In genomic region chr5:87175780-87176179, GRCm38 (mm10) we compare ENCODE assay signal across 7 mouse cellular contexts. TPM values are rescaled to one million over a fixed set of nuclear protein-coding genes. Genes with fewer than 3 reads are reported as not detected.
"Had no signal": no experiment of that assay in that cellular context is flagged by ENCODE, and none has a peak within 500 bp of the region (broad histone marks: within the 10 kb centered on the region; RNA-seq: fewer than 3 reads in every experiment).

No protein-coding gene starts in this region.

RNA-seq across cellular contexts. Expression of gene Ugt2b5, which starts 35.7 kb away (rescaled TPM):
- polyA plus RNA-seq: neural tube, embryonic 13.5 days; neural tube, embryonic 14.5 days; neural tube, embryonic 15.5 days; spleen, adult 2 months; stomach, embryonic 14.5 days; thymus, adult 2 months; urinary bladder, adult 2 months had no signal
